Mouse (Mus musculus) intestine, embryonic 16.5 days (tissue): ENCODE data around the gene Tgfbr3l. TPM values are rescaled to one million over a fixed set of nuclear protein-coding genes. Genes with fewer than 3 reads are reported as not detected.

Experiments used
- ATAC-seq: fragments of 200-750 bp; cut with Nextera tagmentation; 2 replicates; pipeline ENCODE4 v1.8.0; 2017; ENCODE audit warnings: moderate TSS enrichment, moderate library complexity
- H3K27ac ChIP-seq: fragments of 300-500 bp; sonication (generic); 2 replicates; pipeline ENCODE4 v1.5.1; 2014; ENCODE audit warnings: mild to moderate bottlenecking, low read length
- H3K27me3 ChIP-seq: fragments of 300-500 bp; sonication (generic); replicated peaks from 2 replicates; pipeline ENCODE4 v1.6.1; 2014; ENCODE audit warnings: low read length, control low read depth, mixed read lengths; ENCODE audit not compliant: control insufficient read depth, insufficient read depth
- H3K36me3 ChIP-seq: fragments of 300-500 bp; sonication (generic); 2 replicates; pipeline ENCODE4 v1.6.1; 2014; ENCODE audit warnings: low read length, control low read depth; ENCODE audit not compliant: control insufficient read depth, insufficient read depth
- H3K4me1 ChIP-seq: fragments of 300-500 bp; sonication (generic); 2 replicates; pipeline ENCODE4 v1.6.1; 2014; ENCODE audit warnings: low read length, control low read depth, mixed read lengths; ENCODE audit not compliant: control insufficient read depth, insufficient read depth
- H3K4me2 ChIP-seq: fragments of 300-500 bp; sonication (generic); 2 replicates; pipeline ENCODE4 v1.6.1; 2014; ENCODE audit warnings: low read depth, low read length, control low read depth
- H3K4me3 ChIP-seq: fragments of 300-500 bp; sonication (generic); 2 replicates; pipeline ENCODE4 v1.5.1; 2014; ENCODE audit warnings: mild to moderate bottlenecking, low read length
- H3K9ac ChIP-seq: fragments of 300-500 bp; sonication (generic); 2 replicates; pipeline ENCODE4 v1.6.1; 2014; ENCODE audit warnings: low read depth, low read length
- H3K9me3 ChIP-seq: fragments of 300-500 bp; sonication (generic); 2 replicates; pipeline ENCODE4 v1.6.1; 2016; ENCODE audit warnings: low read length, control low read depth; ENCODE audit not compliant: control insufficient read depth
- whole genome bisulfite sequencing: fragments of 180-500 bp; shearing (Covaris S2); extraction: QIAGEN DNeasy Blood & Tissue Kit; methylation state at CpG from one replicate; pipeline ENCODE4 v1.1.7; 2014; 5-methylcytosine and 5-hydroxymethylcytosine counted together
- polyA plus RNA-seq: library from polyadenylated mRNA; unstranded; fragments of >200 nt; fragmentation: Nextera tagmentation; extraction: Ambion mirVana; gene quantifications from 2 replicates; pipeline ENCODE4 v1.2.1, GENCODE M21; 2015

The Tgfbr3l gene
- polyA plus RNA-seq, 1 experiment from 2014 or later: 2.4 TPM

DNA sequence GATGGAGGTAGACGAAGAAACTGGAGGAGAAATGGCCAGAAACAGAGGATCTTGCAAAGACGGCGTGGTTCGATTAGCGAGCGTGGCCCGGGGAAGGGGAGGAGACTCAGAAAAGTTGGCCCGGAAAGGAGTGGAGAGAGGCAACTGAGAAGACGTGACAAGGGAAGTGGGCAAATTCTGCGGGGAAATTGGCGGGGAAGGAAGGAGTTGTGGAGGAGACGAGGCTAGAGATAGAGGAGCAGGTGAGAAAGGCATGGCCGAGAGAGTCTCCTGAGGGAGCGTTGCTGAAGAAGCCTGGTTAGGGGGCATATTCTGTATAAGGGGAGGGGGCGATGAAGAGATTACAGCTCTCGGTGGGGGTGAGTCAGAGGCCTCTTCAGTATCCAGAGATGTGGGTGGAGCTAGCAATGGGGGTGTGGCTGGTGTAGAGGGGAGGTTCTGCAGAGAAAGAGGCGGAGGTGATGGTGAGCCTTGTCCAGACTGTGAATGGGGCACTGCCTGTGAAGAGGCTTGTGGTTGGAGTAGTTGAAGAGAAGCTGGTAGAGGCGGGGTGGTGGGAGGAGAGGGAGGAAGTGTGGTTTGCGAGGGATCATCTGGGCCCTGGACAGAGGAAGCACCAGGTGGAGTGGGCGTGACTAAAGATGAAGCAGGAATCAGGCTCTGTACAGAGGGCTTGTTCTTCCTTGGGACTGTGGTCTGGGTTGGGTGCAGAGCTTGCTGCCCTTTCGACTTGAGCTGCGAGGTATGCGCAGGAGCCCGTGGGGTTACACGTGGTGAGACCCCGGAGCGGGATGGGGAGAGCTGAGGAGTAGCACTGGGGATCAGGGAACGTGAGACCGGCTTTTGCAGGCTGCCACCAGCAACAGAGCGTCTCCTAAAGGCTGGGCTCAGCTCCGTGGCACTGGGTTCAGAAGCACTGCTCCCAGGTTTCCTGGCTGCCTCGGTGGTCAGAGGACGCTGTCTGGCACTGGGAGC is 33.7 kb upstream of the Tgfbr3l start:
- peak; percentile 81 for ATAC-seq
- WGBS: 8% methylated on average over 33 of the region's 33 CpGs
- H3K4me3 ChIP-seq: peak overlapping the region; percentile 58
- peak overlapping the region; percentile 98 for H3K4me2 ChIP-seq
- peaks cover 2% of the 10 kb centered on the region; the same call in 1 of the 2 replicates for H3K9me3 ChIP-seq
- H3K27me3 ChIP-seq: peaks cover 11% of the 10 kb centered on the region; the same call in 1 of the 2 replicates
- H3K36me3 ChIP-seq: no peaks in the 10 kb centered on the region
- H3K27ac ChIP-seq: peak overlapping the region; percentile 83
- peaks cover 42% of the 10 kb centered on the region for H3K4me1 ChIP-seq
- H3K9ac ChIP-seq: peak overlapping the region; percentile 72

DNA sequence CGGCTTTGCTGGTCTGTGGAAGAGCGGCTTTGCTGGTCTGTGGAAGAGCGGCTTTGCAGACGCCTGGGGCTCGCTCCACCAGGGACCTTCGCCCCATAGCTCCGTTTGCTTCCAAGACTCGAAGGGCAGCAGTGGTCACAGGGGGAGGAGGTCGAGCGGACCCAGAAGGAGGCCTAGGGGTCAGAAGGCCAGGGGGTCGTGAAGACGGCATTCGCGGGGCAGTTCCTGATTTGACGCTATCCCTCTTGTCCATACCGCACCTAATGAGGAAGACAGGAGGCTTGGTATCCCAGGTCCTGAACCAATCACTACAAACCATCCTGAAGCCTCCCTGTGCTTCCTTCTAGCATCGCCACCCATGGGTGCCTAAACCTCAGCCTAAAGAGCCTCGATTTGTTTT is 31.7 kb upstream of the Tgfbr3l start:
- no peak overlapping the region for H3K27ac ChIP-seq
- peak overlapping the region; percentile 57 for H3K4me3 ChIP-seq
- no peaks in the 10 kb centered on the region for H3K36me3 ChIP-seq
- H3K27me3 ChIP-seq: peaks cover 11% of the 10 kb centered on the region; the same call in 1 of the 2 replicates
- no peak for ATAC-seq
- peak overlapping the region; percentile 96 for H3K4me2 ChIP-seq
- H3K9ac ChIP-seq: peak overlapping the region; percentile 71
- no peaks in the 10 kb centered on the region; the same call in 1 of the 2 replicates for H3K9me3 ChIP-seq
- 9% methylated on average over 18 of the region's 18 CpGs for WGBS
- peaks cover 36% of the 10 kb centered on the region for H3K4me1 ChIP-seq

DNA sequence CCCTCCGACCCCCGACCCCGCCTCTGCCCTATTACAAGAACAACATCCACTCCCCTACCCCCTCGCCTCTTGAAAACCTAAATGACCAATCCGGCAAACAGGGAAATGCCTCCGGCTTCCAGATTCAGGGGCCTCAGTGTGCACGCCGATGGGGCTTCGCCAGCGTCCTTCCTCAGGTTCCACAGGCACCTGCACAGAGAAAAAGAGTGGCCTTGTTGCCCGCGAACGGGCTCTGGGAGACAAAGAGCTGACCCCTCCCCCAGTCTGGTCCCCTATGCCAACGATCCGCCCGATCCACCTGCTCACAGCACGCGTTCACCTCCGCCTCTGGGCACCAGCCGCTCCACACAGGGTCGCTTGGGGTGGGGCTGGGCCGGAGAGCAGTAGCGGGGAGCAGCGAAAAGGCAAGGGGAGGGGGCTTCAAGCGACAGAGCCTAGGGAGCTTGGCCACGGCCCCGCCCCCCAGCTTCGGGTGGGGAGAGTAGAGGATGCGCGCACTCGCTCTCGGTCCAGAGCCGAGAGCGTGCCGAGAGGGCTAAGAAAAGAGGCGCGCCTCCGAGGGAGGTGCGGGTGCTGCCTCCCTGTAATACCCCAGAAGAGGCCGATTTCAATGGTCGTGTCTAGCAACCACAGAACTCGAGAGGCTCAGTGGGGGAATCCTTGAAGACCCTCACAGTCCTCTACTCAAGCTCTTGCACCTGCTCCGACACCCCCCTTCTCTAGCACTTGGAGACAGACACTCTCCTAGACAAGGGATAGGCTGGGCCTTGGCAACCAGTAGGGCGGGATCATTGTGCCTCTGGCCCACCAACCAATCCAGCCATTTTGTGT is 31.0 kb upstream of the Tgfbr3l start, which contains the start of gene Prr36:
Gene Prr36, minus strand, starts transcription at position 669 of the 831 bp plus-strand sequence.
- H3K27me3 ChIP-seq: peaks cover 11% of the 10 kb centered on the region; the same call in 1 of the 2 replicates
- no peak; the same call in 1 of the 2 replicates for ATAC-seq
- under 1% methylated on average over 44 of the region's 44 CpGs for WGBS
- peaks cover 36% of the 10 kb centered on the region for H3K4me1 ChIP-seq
- H3K9ac ChIP-seq: peak within 1 kb of the TSS; percentile 71
- peak within 1 kb of the TSS; percentile 57 for H3K4me3 ChIP-seq
- no peak within 1 kb of the TSS for H3K27ac ChIP-seq
- no peaks in the 10 kb centered on the region; the same call in 1 of the 2 replicates for H3K9me3 ChIP-seq
- peak within 1 kb of the TSS; percentile 96 for H3K4me2 ChIP-seq
- no peaks in the 10 kb centered on the region for H3K36me3 ChIP-seq

DNA sequence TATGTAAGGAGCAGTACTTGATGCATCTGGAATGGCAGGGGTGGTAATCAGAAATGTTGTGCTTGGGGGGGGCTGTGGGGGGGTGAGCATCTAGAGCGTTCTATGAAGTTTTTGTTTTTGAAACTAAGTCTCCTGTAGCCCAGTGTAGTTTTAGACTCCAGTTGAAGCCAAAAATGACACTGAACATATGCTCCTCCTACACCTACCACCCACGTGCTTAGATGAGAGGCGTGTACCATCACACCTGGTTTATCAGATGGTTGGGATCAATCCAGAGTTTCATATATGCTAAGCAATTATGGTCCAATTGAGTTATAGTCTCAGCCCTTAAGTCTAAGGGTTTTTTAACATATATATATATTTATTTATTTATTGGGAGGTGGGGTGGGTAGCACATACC is 28.4 kb upstream of the Tgfbr3l start:
- peaks cover 19% of the 10 kb centered on the region for H3K4me1 ChIP-seq
- no peak for ATAC-seq

DNA sequence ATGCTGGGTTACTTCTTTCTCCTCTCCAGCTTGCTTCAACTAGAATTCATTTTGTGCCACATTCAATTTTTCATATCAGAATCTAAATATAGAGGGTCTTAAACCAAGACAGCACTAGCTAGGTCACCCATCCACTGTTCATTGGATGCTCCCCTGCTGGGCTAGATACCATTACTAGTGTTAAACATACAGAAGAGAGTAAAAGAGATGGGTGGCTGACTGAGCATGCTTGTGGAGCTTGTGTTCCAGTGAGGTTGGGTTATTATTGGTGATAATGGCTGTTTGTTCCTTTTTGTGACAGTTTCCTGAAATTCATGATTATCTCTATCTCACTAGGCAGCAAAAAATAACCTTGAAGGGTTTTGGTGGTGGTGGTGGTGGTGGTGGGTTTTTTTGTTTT is 26.0 kb upstream of the Tgfbr3l start:
- Histone ChIP-seq H3K4me2 (no peak overlapping the region), H3K4me3 (no peak overlapping the region), H3K9ac (no peak overlapping the region), H3K27me3 (0 out of 2 replicates have a peak, but pooled peaks cover 6% of the 10 kb centered on the region), H3K4me1 (peaks cover 10% of the 10 kb centered on the region; the same call in 1 of the 2 replicates), H3K9me3 (no peaks in the 10 kb centered on the region; the same call in 1 of the 2 replicates), H3K27ac (no peak overlapping the region), H3K36me3 (no peaks in the 10 kb centered on the region)
- no peak for ATAC-seq

More for the DNA sequence above, 28.4 kb upstream of the Tgfbr3l start:
- peaks cover 11% of the 10 kb centered on the region; the same call in 1 of the 2 replicates for H3K27me3 ChIP-seq
- no peak overlapping the region for H3K4me3 ChIP-seq
- no peak overlapping the region for H3K4me2 ChIP-seq
- no peak overlapping the region for H3K27ac ChIP-seq
- no peaks in the 10 kb centered on the region; the same call in 1 of the 2 replicates for H3K9me3 ChIP-seq
- H3K9ac ChIP-seq: no peak overlapping the region
- 88% methylated on average over 3 of the region's 3 CpGs for WGBS
- no peaks in the 10 kb centered on the region for H3K36me3 ChIP-seq

DNA sequence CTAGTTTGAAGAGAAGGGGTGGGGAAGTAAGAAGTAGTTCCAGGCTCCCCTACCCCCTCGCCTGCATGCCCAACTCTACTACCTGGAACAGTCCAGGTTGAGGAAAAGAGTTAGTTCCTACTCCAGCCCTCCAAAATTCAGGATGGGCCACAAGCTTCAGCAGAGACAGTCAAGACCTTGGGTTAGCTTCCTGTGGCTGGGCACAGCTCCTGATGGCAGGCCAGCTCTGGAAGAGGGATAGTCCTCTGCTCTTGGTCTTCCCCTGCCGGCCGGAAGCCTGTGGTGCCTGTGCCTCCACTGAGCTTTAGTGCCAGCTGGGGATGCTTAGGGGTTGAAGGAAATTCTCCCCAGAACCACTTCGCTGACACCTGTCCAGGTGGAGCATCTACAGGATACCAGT is 21.7 kb upstream of the Tgfbr3l start:
- peak; percentile 29 for ATAC-seq
- peak overlapping the region; percentile 59; the same call in 1 of the 2 replicates for H3K9ac ChIP-seq
- H3K4me2 ChIP-seq: peak overlapping the region; percentile 63
- H3K36me3 ChIP-seq: no peaks in the 10 kb centered on the region
- H3K4me1 ChIP-seq: peaks cover 16% of the 10 kb centered on the region; the same call in 1 of the 2 replicates
- H3K9me3 ChIP-seq: no peaks in the 10 kb centered on the region
- H3K27me3 ChIP-seq: no peaks in the 10 kb centered on the region
- H3K4me3 ChIP-seq: peak overlapping the region; percentile 48
- no peak overlapping the region for H3K27ac ChIP-seq
- WGBS: 30% methylated on average over 4 of the region's 4 CpGs

DNA sequence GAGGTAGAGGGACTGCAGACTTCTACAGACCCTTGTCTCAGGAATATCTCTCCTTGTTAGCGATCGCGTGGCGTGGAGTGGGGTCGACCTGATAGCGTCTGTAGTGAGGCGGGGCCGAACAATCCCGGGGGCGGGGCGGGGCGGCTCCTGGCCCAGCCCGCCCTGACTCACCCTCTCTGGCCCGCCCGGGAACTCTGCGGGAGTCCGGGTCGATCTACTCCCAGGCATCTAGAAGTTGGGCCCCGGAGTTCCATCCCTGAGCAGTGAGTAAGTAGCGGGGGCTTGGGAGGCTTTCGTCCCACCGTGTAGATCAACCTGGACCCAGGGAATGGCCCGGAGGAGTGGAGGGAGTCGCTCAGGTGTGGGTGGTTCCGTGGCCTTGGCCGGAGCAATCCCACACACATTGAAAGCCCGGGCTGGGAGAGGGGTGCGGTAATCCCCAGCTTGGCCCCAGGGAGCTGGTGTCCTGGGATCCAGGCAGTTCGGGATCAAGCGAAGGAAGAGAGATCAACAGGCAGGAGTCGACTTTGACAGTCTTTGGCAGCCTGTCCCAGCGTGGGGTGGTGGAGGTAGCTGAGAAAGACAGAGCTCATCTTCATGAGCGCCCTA is 21.2 kb upstream of the Tgfbr3l start, which contains the start of gene Lrrc8e:
Gene Lrrc8e, plus strand, starts transcription at position 89 of the 609 bp plus-strand sequence.
- no peak within 1 kb of the TSS for H3K27ac ChIP-seq
- no peaks in the 10 kb centered on the region for H3K36me3 ChIP-seq
- WGBS: 6% methylated on average over 33 of the region's 33 CpGs
- H3K4me3 ChIP-seq: peak within 1 kb of the TSS; percentile 48
- ATAC-seq: peak; percentile 79
- no peaks in the 10 kb centered on the region for H3K9me3 ChIP-seq
- no peaks in the 10 kb centered on the region for H3K27me3 ChIP-seq
- peaks cover 16% of the 10 kb centered on the region; the same call in 1 of the 2 replicates for H3K4me1 ChIP-seq
- peak within 1 kb of the TSS; percentile 59 for H3K9ac ChIP-seq
- H3K4me2 ChIP-seq: peak within 1 kb of the TSS; percentile 63

DNA sequence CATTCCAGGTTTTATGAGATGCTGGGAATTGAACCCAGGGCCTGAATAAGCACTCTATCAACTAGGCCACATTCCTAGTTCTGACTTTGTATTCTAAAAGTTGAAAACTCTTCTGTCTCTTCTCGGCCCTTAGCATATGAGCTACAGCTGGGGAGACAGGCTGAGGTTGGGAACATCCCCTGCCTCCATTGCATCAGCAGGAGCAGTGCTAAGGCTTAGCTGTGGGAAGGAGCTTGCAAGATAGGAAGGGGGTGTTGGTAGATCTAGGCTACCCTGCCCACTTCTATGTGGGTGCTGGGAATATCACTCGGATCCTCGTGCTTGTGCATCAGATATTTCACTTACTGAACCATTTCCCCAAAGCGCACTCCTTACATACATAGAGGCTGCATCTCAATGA is 20.1 kb upstream of the Tgfbr3l start:
- Histone ChIP-seq H3K4me3 (no peak overlapping the region), H3K9ac (no peak overlapping the region), H3K4me2 (no peak overlapping the region), H3K27me3 (no peaks in the 10 kb centered on the region), H3K36me3 (no peaks in the 10 kb centered on the region), H3K4me1 (peaks cover 16% of the 10 kb centered on the region; the same call in 1 of the 2 replicates), H3K27ac (no peak overlapping the region), H3K9me3 (no peaks in the 10 kb centered on the region)
- ATAC-seq: no peak
- WGBS: 90% methylated on average over 4 of the region's 4 CpGs
